Comparison of ENCODE assay signal across 11 mouse cellular contexts in the genomic region with DNA sequence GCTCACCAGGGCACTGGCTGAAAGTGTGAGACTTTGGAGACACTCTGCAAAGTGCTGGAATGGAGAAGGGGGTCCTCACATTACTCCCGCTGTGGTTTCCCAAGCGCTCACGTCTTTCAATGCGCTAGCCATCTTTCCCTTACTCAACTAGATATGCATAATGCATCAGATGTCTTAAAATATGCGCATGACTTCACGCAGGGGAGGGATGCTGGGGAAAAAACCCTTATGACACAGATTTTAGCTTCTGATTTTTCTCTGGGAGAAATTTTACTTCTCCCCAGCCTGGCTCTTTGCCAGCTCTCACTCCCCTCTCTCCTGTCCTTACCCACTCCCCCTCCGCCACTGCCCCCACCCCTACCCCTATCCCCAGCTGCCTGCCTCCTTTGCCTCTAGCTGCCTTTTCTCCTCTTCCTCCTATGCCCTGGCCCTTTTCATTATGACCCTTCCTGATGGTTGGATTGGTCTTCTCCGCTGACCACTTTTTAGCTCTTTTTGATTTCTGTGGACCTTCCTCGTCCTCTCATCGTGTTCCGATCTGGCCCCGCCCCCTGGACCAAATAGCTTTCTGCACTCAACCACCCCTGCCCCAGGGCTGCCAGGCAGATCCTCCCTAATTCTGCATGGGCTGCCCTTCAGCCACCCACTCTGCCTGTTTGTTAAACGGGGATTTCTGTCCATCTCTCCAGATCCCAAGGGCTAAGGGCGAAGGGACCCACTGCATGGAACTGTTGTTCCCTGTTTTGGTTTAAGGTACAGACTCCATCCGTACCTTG. TPM values are rescaled to one million over a fixed set of nuclear protein-coding genes. Genes with fewer than 3 reads are reported as not detected.
A peak's percentile ranks its signal among the peaks of the same experiment; 100 is the strongest.
DNase-seq lines count a peak whose midpoint lies in the region; ATAC-seq and TF ChIP-seq lines count a peak whose summit lies in the region.
"Had no signal": no experiment of that assay in that cellular context is flagged by ENCODE, and none has a peak within 500 bp of the region (broad histone marks: within the 10 kb centered on the region; RNA-seq: fewer than 3 reads in every experiment).

No protein-coding gene starts in this region.

- no peak for TF ChIP-seq CTCF in olfactory bulb, adult 2 months (IDR thresholded peaks at IDR 0.05; ENCODE audit: insufficient read depth, low read depth, low read length)

- H3K4me3 ChIP-seq in heart, embryonic 15.5 days, result no peak overlapping the region
- H3K4me3 ChIP-seq in heart, embryonic 10.5 days, result no peak overlapping the region
- H3K4me3 ChIP-seq in hindbrain, embryonic 16.5 days (ENCODE audit: low read length), result no peak overlapping the region
- no peak overlapping the region for H3K4me3 ChIP-seq in olfactory bulb, adult 2 months (ENCODE audit: insufficient read depth, low read depth, low read length)
- H3K4me3 ChIP-seq: limb, embryonic 15.5 days had no signal

- no peaks in the 10 kb centered on the region for H3K36me3 ChIP-seq in heart, embryonic 15.5 days
- no peaks in the 10 kb centered on the region for H3K36me3 ChIP-seq in heart, embryonic 10.5 days
- H3K36me3 ChIP-seq in hindbrain, embryonic 16.5 days (ENCODE audit: control insufficient read depth, insufficient read depth, low read length), result 0 out of 2 replicates have a peak, but pooled peaks cover 2% of the 10 kb centered on the region
- H3K36me3 ChIP-seq: limb, embryonic 15.5 days had no signal

- H3K27ac ChIP-seq in heart, embryonic 15.5 days, result no peak overlapping the region
- no peak overlapping the region for H3K27ac ChIP-seq in heart, embryonic 10.5 days
- H3K27ac ChIP-seq in hindbrain, embryonic 16.5 days (ENCODE audit: low read depth, low read length), result peak overlapping the region; percentile 67
- peak overlapping the region; percentile 23; the same call in 1 of the 2 replicates for H3K27ac ChIP-seq in olfactory bulb, adult 2 months (ENCODE audit: insufficient read depth, low read depth, low read length)
- H3K27ac ChIP-seq: limb, embryonic 15.5 days had no signal

- no peak for ATAC-seq in heart, embryonic 15.5 days (replicated peaks; ENCODE audit: insufficient number of reproducible peaks, insufficient read depth, low FRiP score, low read depth)
- ATAC-seq in hindbrain, embryonic 16.5 days, result no peak; the same call in none of the 2 replicates

- no peak for TF ChIP-seq POLR2A in olfactory bulb, adult 2 months (IDR thresholded peaks at IDR 0.05; ENCODE audit: insufficient read depth, low read depth, low read length)

- H3K4me1 ChIP-seq in heart, embryonic 15.5 days (replicated peaks), result peaks cover 2% of the 10 kb centered on the region; the same call in 1 of the 2 replicates
- H3K4me1 ChIP-seq in heart, embryonic 10.5 days, result peaks cover 7% of the 10 kb centered on the region
- peaks cover 21% of the 10 kb centered on the region for H3K4me1 ChIP-seq in hindbrain, embryonic 16.5 days (ENCODE audit: control insufficient read depth, insufficient read depth, low read depth, low read length)
- H3K4me1 ChIP-seq in olfactory bulb, adult 2 months (ENCODE audit: control insufficient read depth, insufficient read depth, low read length), result peaks cover 31% of the 10 kb centered on the region

- H3K9ac ChIP-seq in heart, embryonic 15.5 days, result peak overlapping the region; percentile 36; the same call in 1 of the 2 replicates
- H3K9ac ChIP-seq in hindbrain, embryonic 16.5 days (ENCODE audit: low read depth, low read length), result peak overlapping the region; percentile 52
- H3K9ac ChIP-seq: limb, embryonic 15.5 days had no signal

- H3K27me3 ChIP-seq in heart, embryonic 15.5 days, result peaks cover 72% of the 10 kb centered on the region
- H3K27me3 ChIP-seq in heart, embryonic 10.5 days (ENCODE audit: insufficient read depth, poor library complexity, severe bottlenecking), result peaks cover 88% of the 10 kb centered on the region
- no peaks in the 10 kb centered on the region for H3K27me3 ChIP-seq in hindbrain, embryonic 16.5 days (replicated peaks; ENCODE audit: control insufficient read depth, insufficient read depth, low read length)

- DNase-seq in heart, embryonic 10.5 days (ENCODE audit: low spot score), result no peak
- peak; percentile 64 for DNase-seq in right cerebral cortex, postnatal 4 days
- no peak for DNase-seq in right cerebral cortex, adult 18-20 months
- no peak for DNase-seq in spleen, adult 18-20 months
- DNase-seq in cerebellum, adult 9-10 months, result no peak

- 44% methylated on average over 15 of the region's 15 CpGs for WGBS in heart, embryonic 15.5 days
- WGBS in heart, embryonic 10.5 days, result 39% methylated on average over 15 of the region's 15 CpGs
- 26% methylated on average over 15 of the region's 15 CpGs for WGBS in hindbrain, embryonic 16.5 days
- 37% methylated on average over 15 of the region's 15 CpGs for WGBS in olfactory bulb, adult 2 months

- H3K4me2 ChIP-seq in heart, embryonic 15.5 days, result no peak overlapping the region
- H3K4me2 ChIP-seq in hindbrain, embryonic 16.5 days (ENCODE audit: low read length), result peak overlapping the region; percentile 3; the same call in 1 of the 2 replicates
- H3K4me2 ChIP-seq: limb, embryonic 15.5 days had no signal

- no peaks in the 10 kb centered on the region for H3K9me3 ChIP-seq in heart, embryonic 15.5 days (replicated peaks)
- no peaks in the 10 kb centered on the region for H3K9me3 ChIP-seq in heart, embryonic 10.5 days
- no peaks in the 10 kb centered on the region for H3K9me3 ChIP-seq in hindbrain, embryonic 16.5 days (ENCODE audit: control insufficient read depth, low read length)
- H3K9me3 ChIP-seq: limb, embryonic 15.5 days had no signal

RNA-seq across cellular contexts. Expression of a gene that starts 6.1 kb away (rescaled TPM):
- 1.3 and 1.5 TPM in 2 replicates for polyA plus RNA-seq in heart, embryonic 15.5 days (2015; fragmentation: Nextera tagmentation; extraction: Ambion mirVana)
- polyA plus RNA-seq in heart, embryonic 10.5 days (2016; fragmentation: Nextera tagmentation; extraction: Ambion mirVana), result 0.38 and 0.70 TPM in 2 replicates
- 15.5 and 16.7 TPM in 2 replicates for polyA plus RNA-seq in hindbrain, embryonic 16.5 days (2015; fragmentation: Nextera tagmentation; extraction: Ambion mirVana)
- polyA plus RNA-seq in olfactory bulb, adult 2 months (2012; ENCODE audit: insufficient read depth, insufficient read length, low replicate concordance, missing spikeins), result 114 and 206 TPM in 2 replicates

RNA-seq across cellular contexts. Expression of a gene that starts 13.5 kb away (rescaled TPM):
- 22.2 and 22.7 TPM in 2 replicates for polyA plus RNA-seq in heart, embryonic 15.5 days (2015; fragmentation: Nextera tagmentation; extraction: Ambion mirVana)
- polyA plus RNA-seq in heart, embryonic 10.5 days (2016; fragmentation: Nextera tagmentation; extraction: Ambion mirVana), result 22.2 and 24.9 TPM in 2 replicates
- polyA plus RNA-seq in hindbrain, embryonic 16.5 days (2015; fragmentation: Nextera tagmentation; extraction: Ambion mirVana), result 21.6 and 23.7 TPM in 2 replicates
- not detected in 2 replicates for polyA plus RNA-seq in olfactory bulb, adult 2 months (2012; ENCODE audit: insufficient read depth, insufficient read length, low replicate concordance, missing spikeins)

RNA-seq across cellular contexts. Expression of a gene that starts 51.7 kb away (rescaled TPM):
- polyA plus RNA-seq in heart, embryonic 15.5 days (2015; fragmentation: Nextera tagmentation; extraction: Ambion mirVana), result 0.22 TPM in 1 of 2 replicates, not detected in the other
- polyA plus RNA-seq in heart, embryonic 10.5 days (2016; fragmentation: Nextera tagmentation; extraction: Ambion mirVana), result 0.16 TPM in 1 of 2 replicates, not detected in the other
- polyA plus RNA-seq in hindbrain, embryonic 16.5 days (2015; fragmentation: Nextera tagmentation; extraction: Ambion mirVana), result 16.6 and 17.3 TPM in 2 replicates
- not detected in 2 replicates for polyA plus RNA-seq in olfactory bulb, adult 2 months (2012; ENCODE audit: insufficient read depth, insufficient read length, low replicate concordance, missing spikeins)
- polyA plus RNA-seq: C2C12; embryonic facial prominence, embryonic 11.5 days had no signal

Comparison
In these comparisons a context has a peak if more than half of its experiments do, and no peak if none do; other contexts are left out.
1. H3K27ac ChIP-seq: peak in hindbrain, embryonic 16.5 days (single experiment) and olfactory bulb, adult 2 months (single experiment); none in heart, embryonic 15.5 days (single experiment) and heart, embryonic 10.5 days (single experiment).
2. RNA of a gene that starts 51.7 kb away (polyA plus RNA-seq): 16.6 to 17.3 TPM in hindbrain, embryonic 16.5 days; 0.16 TPM in heart, embryonic 10.5 days, 0.22 TPM in heart, embryonic 15.5 days and not detected in olfactory bulb, adult 2 months; every median in the first group is over 10 times any median in the second.